Mouse (Mus musculus) spleen, adult 12 weeks (tissue): ENCODE data around the gene Rbm45.
A peak's percentile ranks its signal among the peaks of the same experiment; 100 is the strongest.

ENCODE experiments used
- DNase-seq: peaks from one replicate; pipeline ENCODE4 v3.0.0; 2022; ENCODE audit warnings: low spot score

The Rbm45 gene

GRCm38 (mm10) chr2:76369821-76370655 is at the start of gene Rbm45:
Rbm45 (plus strand) TSS chr2:76369984.
- DNase-seq = peak; percentile 76

DNA sequence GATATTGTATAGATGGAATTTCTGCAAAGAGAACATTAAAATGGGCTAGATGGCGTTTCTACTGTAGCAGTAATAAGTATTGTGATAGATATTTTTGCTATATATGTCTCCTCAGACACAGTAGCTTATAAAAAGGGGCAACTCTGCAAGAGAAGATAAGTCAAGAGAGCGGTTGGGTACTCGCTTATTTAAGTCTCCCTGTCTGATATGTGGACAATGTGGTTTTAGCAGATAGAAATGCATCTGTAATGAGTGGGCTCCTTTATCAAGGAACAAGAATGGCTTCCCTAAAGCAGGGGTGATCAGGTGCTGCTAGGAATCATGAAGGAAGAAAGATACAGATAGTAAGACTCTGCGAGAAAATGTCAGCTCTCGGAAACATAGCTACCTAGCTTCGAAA is 49.4 kb upstream of the Rbm45 start:
- DNase-seq = no peak

DNA sequence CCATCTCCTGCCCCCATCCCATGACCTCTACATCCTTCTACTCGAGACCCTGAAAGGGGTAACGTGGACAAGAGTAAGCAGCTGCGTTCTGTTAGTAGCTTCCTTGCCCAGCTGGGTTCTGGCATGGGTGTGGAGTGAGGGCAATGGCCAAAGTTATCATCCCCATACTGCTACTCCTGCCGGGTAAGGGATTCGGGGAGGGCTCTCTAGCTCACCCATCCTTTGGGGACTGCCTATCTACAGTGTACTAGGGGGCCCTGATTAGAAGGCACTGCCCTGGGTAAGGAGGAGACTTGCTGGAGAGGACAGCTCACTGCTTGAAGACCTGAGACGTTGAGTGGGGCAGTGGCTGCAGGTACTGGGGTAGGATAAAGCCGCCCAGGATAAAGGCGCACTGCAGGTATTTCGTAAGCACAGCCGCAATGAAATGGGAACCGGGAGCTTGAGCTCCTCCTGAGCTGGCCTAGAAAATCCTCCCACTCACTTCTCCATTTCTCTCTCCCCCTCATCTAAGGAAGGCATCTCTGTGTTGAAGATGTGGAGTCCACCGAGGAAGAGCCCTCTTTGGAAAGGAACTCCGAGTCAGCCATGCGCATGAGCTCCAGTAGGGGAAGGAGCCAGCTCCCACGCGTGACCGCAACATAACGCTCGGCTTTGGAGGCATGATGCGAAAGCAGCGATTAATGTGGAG is 46.5 kb upstream of the Rbm45 start:
- no peak for DNase-seq

- no peak for DNase-seq
Observed at GRCm38 (mm10) chr2:76324463-76324862, 45.3 kb upstream of the Rbm45 start.

GRCm38 (mm10) chr2:76326161-76326560 is 43.6 kb upstream of the Rbm45 start:
- DNase-seq = no peak

GRCm38 (mm10) chr2:76330081-76330480 is 39.7 kb upstream of the Rbm45 start:
- DNase-seq = no peak

DNA sequence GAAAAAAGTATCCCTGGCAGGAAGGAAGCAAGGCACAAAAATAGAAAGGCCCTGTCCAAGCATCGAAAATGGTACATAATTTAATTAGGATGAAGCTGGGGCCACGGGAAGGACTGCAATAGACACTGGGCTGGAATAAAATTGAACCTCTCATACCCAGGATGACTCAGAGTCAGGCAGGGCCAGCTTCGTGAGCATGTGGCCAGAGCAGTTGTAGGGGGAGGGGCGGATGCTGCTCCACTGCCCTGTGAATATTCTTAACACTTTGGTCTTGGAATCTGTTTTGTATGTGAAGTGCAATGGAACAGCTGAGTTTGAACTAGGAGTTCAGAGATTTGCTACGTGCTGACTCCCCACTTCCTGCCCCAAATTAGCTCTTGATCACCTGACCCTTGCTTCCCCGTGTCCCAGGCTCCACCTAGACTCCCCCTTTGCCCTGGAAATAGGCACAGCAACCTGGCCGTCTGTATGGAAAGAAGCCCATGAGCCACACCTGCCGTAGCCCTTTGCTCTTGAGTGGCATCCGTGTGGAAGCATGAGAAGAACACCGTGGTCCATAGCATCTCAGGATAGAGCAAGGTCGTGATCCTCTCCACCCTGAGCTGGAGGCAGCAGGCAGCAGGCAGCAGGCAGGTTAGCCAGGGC is 37.5 kb upstream of the Rbm45 start:
- no peak for DNase-seq

DNA sequence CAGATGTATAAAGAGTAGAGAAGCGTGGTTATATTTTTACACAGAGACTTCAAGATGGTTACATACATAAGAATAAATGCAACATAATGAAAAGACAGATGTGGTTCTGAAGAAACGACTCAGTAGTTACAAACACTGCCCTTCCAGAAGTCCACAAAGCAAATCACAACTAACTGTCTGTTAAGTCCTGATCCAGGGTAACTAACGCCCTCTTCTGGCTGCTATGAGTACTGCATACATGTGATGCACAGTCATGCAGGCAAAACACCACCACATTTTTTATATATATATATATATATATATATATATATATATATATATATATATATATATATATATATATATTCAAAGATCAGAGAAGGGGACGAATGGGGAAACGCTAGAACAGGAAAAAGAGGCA is 35.2 kb upstream of the Rbm45 start:
- no peak for DNase-seq

DNA sequence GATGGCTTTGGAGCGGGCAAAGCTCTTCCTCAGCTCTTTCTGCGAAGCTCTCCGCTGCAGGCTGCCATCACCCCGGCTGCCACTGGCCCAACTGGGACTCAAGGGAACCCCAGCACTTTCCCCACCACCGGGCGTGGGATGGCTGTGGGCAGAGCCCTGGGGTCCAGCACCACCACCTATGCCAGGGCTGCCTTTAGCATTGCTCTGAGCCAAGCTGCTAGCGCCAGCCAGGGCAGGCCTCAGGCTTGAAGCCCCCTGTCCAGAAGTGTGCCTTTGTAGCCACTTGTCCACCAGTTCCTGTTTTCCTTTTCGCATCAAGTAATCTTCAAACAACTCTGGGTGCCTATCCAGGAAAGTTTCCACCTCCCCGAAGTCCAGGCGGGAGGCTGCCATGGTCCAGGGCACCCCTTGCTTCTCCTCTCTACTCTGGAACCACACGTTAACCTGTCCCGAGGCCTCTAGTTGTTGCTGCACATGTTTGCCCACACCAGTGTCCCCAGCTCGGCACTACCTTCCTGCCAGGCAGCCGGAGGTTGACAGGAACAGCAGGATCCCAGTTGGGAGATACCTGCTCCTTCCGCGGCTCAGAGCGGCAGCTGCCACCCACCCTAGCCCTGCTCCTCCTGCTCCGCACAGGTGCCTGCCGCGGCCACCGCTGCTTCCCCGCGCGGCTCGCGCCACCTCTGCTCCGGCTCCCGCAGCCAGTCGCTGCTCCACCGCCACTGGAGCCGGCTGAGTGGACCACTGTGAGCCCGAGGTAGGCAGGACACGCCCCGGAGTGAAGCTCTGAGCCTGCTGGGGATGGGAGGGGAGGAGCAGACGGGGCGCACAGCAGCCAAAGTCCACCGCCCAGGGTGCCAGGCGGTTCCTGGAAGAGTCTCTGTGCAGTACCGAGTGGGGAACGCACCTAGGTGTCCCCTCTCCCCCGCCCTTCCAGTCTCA is 31.3 kb upstream of the Rbm45 start, which contains the start of gene Pde11a:
TSS of gene Pde11a (minus strand) at position 560 of the 942 bp plus-strand sequence.
- no peak for DNase-seq

DNA sequence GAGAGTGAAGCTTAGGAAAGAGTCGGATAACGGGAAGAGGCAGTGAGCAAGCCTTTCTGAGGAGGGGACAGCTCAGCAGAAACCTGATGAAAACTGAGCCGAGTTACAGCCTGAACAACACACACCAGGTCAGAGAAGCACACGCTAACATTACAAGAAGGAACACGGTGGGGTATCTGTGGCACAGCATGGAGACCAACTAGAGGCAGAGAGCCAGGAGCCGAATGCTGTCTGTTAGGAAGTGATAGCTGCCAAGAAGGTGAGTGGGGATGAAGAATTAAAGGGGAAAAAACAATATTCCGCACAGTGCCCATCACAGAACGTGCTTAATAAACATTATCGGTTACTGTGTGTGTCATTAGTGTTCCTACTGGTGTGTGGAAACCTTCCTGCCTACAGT is 27.6 kb upstream of the Rbm45 start:
- no peak for DNase-seq

GRCm38 (mm10) chr2:76347839-76348238 is 21.9 kb upstream of the Rbm45 start:
- no peak for DNase-seq

GRCm38 (mm10) chr2:76360226-76360625 is 9.6 kb upstream of the Rbm45 start, which contains the start of gene Cyct:
Cyct (minus strand) TSS chr2:76360450.
- no peak for DNase-seq

DNA sequence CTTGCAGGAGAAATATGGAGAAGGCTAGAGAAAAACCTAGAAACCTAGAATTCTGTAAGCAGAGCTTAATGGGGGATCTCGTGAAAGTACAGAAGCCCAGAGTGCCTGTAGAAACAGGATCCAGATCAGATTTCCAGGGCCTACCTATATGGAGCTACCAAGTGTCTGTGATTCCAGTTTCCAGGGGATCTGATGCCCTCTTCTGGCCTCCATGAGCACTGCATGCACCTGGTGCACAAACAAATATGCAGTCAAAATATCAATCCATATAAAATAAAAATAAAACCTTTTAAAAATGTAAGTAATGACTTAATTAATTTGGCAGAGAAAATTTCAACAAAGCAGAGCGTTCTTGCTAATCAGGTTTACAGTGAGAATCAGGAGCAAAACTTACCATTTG is 7.7 kb upstream of the Rbm45 start:
- no peak for DNase-seq

- no peak for DNase-seq
Observed at GRCm38 (mm10) chr2:76365811-76366210, 4.0 kb upstream of the Rbm45 start.

DNA sequence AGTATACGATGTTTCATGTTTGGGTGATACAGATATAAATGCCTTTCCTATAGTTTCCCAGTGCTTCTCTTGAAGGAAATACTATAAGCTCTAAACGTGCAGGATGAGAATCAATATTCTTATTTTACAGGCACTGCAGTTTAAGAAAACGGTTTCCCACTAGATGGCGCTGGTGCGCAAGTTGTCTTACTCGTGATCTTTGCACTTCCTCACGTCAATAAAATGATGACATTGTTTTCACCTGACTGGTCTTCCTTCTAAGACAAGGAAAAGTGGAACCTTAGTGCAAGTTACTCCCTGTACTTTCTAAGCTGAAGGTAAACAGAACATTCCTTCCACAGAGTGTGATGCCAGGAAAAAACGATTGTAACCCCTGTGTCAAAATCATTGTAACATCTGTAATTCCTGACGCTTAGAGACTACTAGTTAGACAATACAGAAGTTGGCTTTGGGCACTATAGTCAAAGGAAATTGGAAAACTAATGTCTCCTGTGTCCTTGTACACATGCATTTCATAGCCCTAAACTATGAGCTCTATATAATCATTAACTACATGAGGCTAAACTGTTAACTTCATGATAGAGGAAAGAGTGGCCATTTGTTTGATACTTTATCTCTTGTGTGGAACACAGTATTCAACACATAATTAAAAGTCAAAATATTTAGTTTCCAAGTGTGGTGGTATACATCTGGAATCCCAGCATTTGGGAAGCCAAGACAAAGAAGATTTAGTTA is 2.4 kb upstream of the Rbm45 start:
- peak; percentile 55 for DNase-seq

- DNase-seq = no peak
Observed at GRCm38 (mm10) chr2:76368861-76369660, 723 bp upstream of the Rbm45 start.

GRCm38 (mm10) chr2:76370656-76370922 is 805 bp downstream of the Rbm45 start:
- DNase-seq = no peak

- no peak for DNase-seq
Observed at GRCm38 (mm10) chr2:76372244-76372643, 2.5 kb downstream of the Rbm45 start.

DNA sequence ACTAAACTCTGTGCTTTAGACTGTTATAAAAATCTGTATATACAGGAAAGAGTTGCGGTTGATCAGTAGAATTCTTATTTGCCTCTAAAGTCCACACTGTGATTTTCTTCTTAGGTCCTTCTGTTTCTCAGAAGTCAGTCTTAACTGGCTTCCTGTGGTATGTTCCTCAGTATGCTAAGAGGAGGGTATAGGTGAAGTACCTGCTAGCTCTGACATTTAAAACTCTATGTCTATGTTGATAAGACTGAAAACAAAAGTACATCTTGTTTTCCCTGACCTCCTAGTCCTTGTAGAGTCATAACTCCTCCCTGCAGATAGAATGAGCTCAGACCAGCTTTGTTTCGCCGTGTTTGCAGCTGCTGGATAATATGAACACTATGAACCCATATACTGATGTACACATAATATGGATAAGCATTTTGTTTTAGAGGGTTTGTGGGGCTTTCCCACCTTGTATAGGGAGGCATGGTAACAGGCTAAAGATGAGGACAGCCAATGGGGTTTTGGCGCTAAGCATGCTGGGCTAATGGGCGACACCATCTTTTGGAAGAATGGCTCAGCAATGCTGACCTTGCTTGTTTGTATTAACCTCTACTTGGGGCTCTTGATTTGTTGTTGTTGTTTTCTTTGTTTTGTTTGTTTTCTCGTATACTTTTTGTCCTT is 4.9 kb downstream of the Rbm45 start:
- DNase-seq = no peak

DNA sequence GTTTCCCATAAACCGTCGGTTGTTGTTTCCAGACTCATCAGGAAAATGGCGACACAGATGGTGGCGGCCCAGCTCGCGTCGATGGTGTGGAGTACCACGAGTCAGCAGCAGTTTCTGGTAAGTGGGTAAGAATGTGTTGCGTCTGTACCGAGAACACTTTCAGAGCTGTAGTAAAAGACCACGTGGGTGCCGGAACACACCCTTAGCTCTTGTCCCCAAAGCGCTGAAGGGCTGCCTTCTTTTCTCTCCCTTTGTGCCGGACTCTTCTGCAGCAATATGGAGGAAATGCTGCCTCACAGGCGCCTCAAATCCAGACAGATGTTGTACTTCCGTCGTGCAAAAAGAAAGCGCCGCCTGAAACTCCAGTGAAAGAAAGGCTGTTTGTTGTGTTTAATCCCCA is 8.9 kb downstream of the Rbm45 start:
- no peak for DNase-seq
